Mouse (Mus musculus) MEL (cell line): ENCODE results near the gene Robo1. TPM values are rescaled to one million over a fixed set of nuclear protein-coding genes. Genes with fewer than 3 reads are reported as not detected.

Source experiments
- DNase-seq: peaks from one replicate; pipeline ENCODE4 v3.0.0; 2011; ENCODE audit warnings: low read depth, low spot score
- H3K27ac ChIP-seq: 2 replicates; pipeline ENCODE4 v1.5.1; 2012; ENCODE audit warnings: low read depth, mild to moderate bottlenecking, control low read depth, low read length, moderate library complexity; ENCODE audit not compliant: control insufficient read depth
- H3K27me3 ChIP-seq, 2 experiments: fragments of 150-350 bp in 1 of 2; sonication (generic) in 1 of 2; 2 replicates each; pipeline ENCODE4 v1.6.1; 2012; ENCODE audit warnings: low read length in 2 of 2, mild to moderate bottlenecking in 2 of 2, improper control_type of control experiment in 1 of 2, moderate library complexity in 1 of 2; ENCODE audit not compliant: insufficient read depth in 2 of 2, control insufficient read depth in 1 of 2
- H3K36me3 ChIP-seq, 2 experiments: 2 replicates each; pipeline ENCODE4 v1.6.1; 2012 to 2014; ENCODE audit warnings: low read length in 2 of 2, improper control_type of control experiment in 1 of 2, inconsistent platforms in 1 of 2, mild to moderate bottlenecking in 1 of 2; ENCODE audit not compliant: insufficient read depth in 2 of 2, control insufficient read depth in 1 of 2
- H3K4me1 ChIP-seq, 2 experiments: fragments of 150-350 bp in 1 of 2; sonication (generic) in 1 of 2; 2 replicates each; pipeline ENCODE4 v1.6.1; 2012; ENCODE audit warnings: low read length in 2 of 2, improper control_type of control experiment in 1 of 2, mild to moderate bottlenecking in 1 of 2; ENCODE audit not compliant: insufficient read depth in 2 of 2, control insufficient read depth in 1 of 2
- H3K4me3 ChIP-seq, 2 experiments: fragments of 150-350 bp in 1 of 2; sonication (generic) in 1 of 2; 2 replicates each; pipeline ENCODE4 v1.5.1; 2012; ENCODE audit warnings: low read depth in 2 of 2, low read length in 2 of 2, mild to moderate bottlenecking in 2 of 2, moderate library complexity in 2 of 2, control low read depth in 1 of 2, improper control_type of control experiment in 1 of 2; ENCODE audit not compliant: control insufficient read depth in 1 of 2, insufficient read depth in 1 of 2
- H3K79me2 ChIP-seq: 2 replicates; pipeline ENCODE4 v1.6.1; 2012; ENCODE audit warnings: mild to moderate bottlenecking, low read length, moderate library complexity; ENCODE audit not compliant: control insufficient read depth, poor library complexity, insufficient read depth
- H3K9ac ChIP-seq: 2 replicates; pipeline ENCODE4 v1.6.1; 2012; ENCODE audit warnings: low read depth, mild to moderate bottlenecking, control low read depth, low read length, moderate library complexity; ENCODE audit not compliant: control insufficient read depth, poor library complexity, severe bottlenecking
- H3K9me3 ChIP-seq: fragments of 150-350 bp; sonication (generic); replicated peaks from 2 replicates; pipeline ENCODE4 v1.6.1; 2012; ENCODE audit warnings: mild to moderate bottlenecking, low read length, improper control_type of control experiment, moderate library complexity; ENCODE audit not compliant: insufficient read depth
- CHD1 ChIP-seq: IDR thresholded peaks from 2 replicates; pipeline ENCODE4 v1.6.1; 2012; ENCODE audit warnings: low read depth, mild to moderate bottlenecking, inconsistent platforms, low read length, improper control_type of control experiment
- CHD2 ChIP-seq: IDR thresholded peaks from 2 replicates; pipeline ENCODE4 v1.6.1; 2011; ENCODE audit warnings: low read length, improper control_type of control experiment
- CTCF ChIP-seq, 3 experiments: IDR thresholded peaks in 2 of 3; conservative IDR thresholded peaks in 1 of 3; 2 replicates each; pipeline ENCODE4 v1.5.1; 2011 to 2012; ENCODE audit warnings: low read length in 3 of 3, low read depth in 2 of 3, mild to moderate bottlenecking in 2 of 3, improper control_type of control experiment in 1 of 3, inconsistent platforms in 1 of 3, mixed read lengths in 1 of 3, moderate library complexity in 1 of 3; ENCODE audit not compliant: control insufficient read depth in 1 of 3, insufficient read depth in 1 of 3, poor library complexity in 1 of 3, severe bottlenecking in 1 of 3
- ELF1 ChIP-seq: IDR thresholded peaks from 2 replicates; pipeline ENCODE4 v1.6.1; 2014; ENCODE audit warnings: low read depth, mild to moderate bottlenecking, inconsistent platforms, low read length, improper control_type of control experiment, moderate library complexity
- EP300 ChIP-seq, 2 experiments: IDR thresholded peaks; 2 replicates each; pipeline ENCODE4 v1.6.1; 2011; ENCODE audit warnings: improper control_type of control experiment in 2 of 2, low read length in 2 of 2, low read depth in 1 of 2, mild to moderate bottlenecking in 1 of 2
- GABPA ChIP-seq: IDR thresholded peaks from 2 replicates; pipeline ENCODE4 v1.6.1; 2012; ENCODE audit warnings: low read depth, mild to moderate bottlenecking, inconsistent platforms, low read length, improper control_type of control experiment, moderate library complexity
- KAT2A ChIP-seq: conservative IDR thresholded peaks from 2 replicates; pipeline ENCODE4 v1.6.1; 2012; ENCODE audit warnings: low read depth, low read length, improper control_type of control experiment, inconsistent platforms
- MAZ ChIP-seq: IDR thresholded peaks from 2 replicates; pipeline ENCODE4 v1.6.1; 2012; ENCODE audit warnings: low read depth, mild to moderate bottlenecking, inconsistent platforms, low read length, improper control_type of control experiment
- MEF2A ChIP-seq: IDR thresholded peaks from 2 replicates; pipeline ENCODE4 v1.6.1; 2014; ENCODE audit warnings: low read depth, mild to moderate bottlenecking, inconsistent platforms, low read length, improper control_type of control experiment; ENCODE audit not compliant: poor library complexity, insufficient replicate concordance, severe bottlenecking; ENCODE audit errors: extremely low read depth
- MXI1 ChIP-seq: IDR thresholded peaks from 2 replicates; pipeline ENCODE4 v1.6.1; 2011; ENCODE audit warnings: mild to moderate bottlenecking, low read depth, low read length, improper control_type of control experiment
- MYB ChIP-seq: IDR thresholded peaks from 2 replicates; pipeline ENCODE4 v1.6.1; 2011; ENCODE audit warnings: mild to moderate bottlenecking, low read depth, low read length, improper control_type of control experiment
- POLR2A ChIP-seq, 2 experiments: IDR thresholded peaks; 2 replicates each; pipeline ENCODE4 v1.6.1; 2011 to 2012; ENCODE audit warnings: low read length in 2 of 2, mild to moderate bottlenecking in 2 of 2, control low read depth in 1 of 2, improper control_type of control experiment in 1 of 2, low read depth in 1 of 2, moderate library complexity in 1 of 2; ENCODE audit not compliant: control insufficient read depth in 1 of 2, insufficient read depth in 1 of 2, poor library complexity in 1 of 2
- POLR2AphosphoS2 ChIP-seq: IDR thresholded peaks from 2 replicates; pipeline ENCODE4 v1.6.1; 2011; ENCODE audit warnings: low read length, improper control_type of control experiment
- POLR2AphosphoS5 ChIP-seq: IDR thresholded peaks from 2 replicates; pipeline ENCODE4 v1.6.1; 2012; ENCODE audit warnings: low read depth, borderline replicate concordance, mild to moderate bottlenecking, inconsistent platforms, low read length, moderate library complexity, mixed read lengths
- RAD21 ChIP-seq: IDR thresholded peaks from 2 replicates; pipeline ENCODE4 v1.6.1; 2011; ENCODE audit warnings: mild to moderate bottlenecking, low read depth, low read length, improper control_type of control experiment
- SIN3A ChIP-seq: IDR thresholded peaks from 2 replicates; pipeline ENCODE4 v1.6.1; 2012; ENCODE audit warnings: low read length, improper control_type of control experiment, inconsistent platforms
- TAL1 ChIP-seq: IDR thresholded peaks from 2 replicates; pipeline ENCODE4 v1.6.1; 2012; ENCODE audit warnings: mild to moderate bottlenecking, inconsistent platforms, low read length, moderate library complexity, mixed read lengths
- TCF12 ChIP-seq: IDR thresholded peaks from 2 replicates; pipeline ENCODE4 v1.6.1; 2014; ENCODE audit warnings: low read depth, mild to moderate bottlenecking, inconsistent platforms, low read length, improper control_type of control experiment, moderate library complexity
- UBTF ChIP-seq: IDR thresholded peaks from 2 replicates; pipeline ENCODE4 v1.6.1; 2012; ENCODE audit warnings: low read depth, mild to moderate bottlenecking, inconsistent platforms, low read length, improper control_type of control experiment, moderate library complexity, borderline replicate concordance; ENCODE audit not compliant: insufficient read depth
- USF1 ChIP-seq: IDR thresholded peaks from 2 replicates; pipeline ENCODE4 v1.6.1; 2014; ENCODE audit warnings: low read depth, mild to moderate bottlenecking, inconsistent platforms, low read length, improper control_type of control experiment, moderate library complexity
- USF2 ChIP-seq, 2 experiments: IDR thresholded peaks; 2 replicates each; pipeline ENCODE4 v1.6.1; 2011 to 2012; ENCODE audit warnings: improper control_type of control experiment in 2 of 2, low read length in 2 of 2, borderline replicate concordance in 1 of 2, inconsistent platforms in 1 of 2, low read depth in 1 of 2, mild to moderate bottlenecking in 1 of 2; ENCODE audit not compliant: insufficient read depth in 1 of 2
- ZC3H11A ChIP-seq: IDR thresholded peaks from 2 replicates; pipeline ENCODE4 v1.6.1; 2012; ENCODE audit warnings: low read depth, mild to moderate bottlenecking, inconsistent platforms, low read length, improper control_type of control experiment
- ZNF384 ChIP-seq: IDR thresholded peaks from 2 replicates; pipeline ENCODE4 v1.6.1; 2012; ENCODE audit warnings: low read depth, mild to moderate bottlenecking, inconsistent platforms, low read length, improper control_type of control experiment
- polyA plus RNA-seq, 2 experiments: library from polyadenylated mRNA; stranded (reverse) in 1 of 2; unstranded in 1 of 2; fragments of >175 nt in 1 of 2; fragments of >200 nt in 1 of 2; gene quantifications; 2 replicates each; pipeline versions ENCODE4 v1.2.1 to v1.2.4; 2012; ENCODE audit warnings: low replicate concordance in 2 of 2, low read depth in 1 of 2; ENCODE audit not compliant: insufficient read length in 2 of 2, insufficient read depth in 1 of 2, missing spikeins in 1 of 2
- total RNA-seq: library from RNA; depleted of rRNA; stranded (reverse); fragments of 300-350 nt; gene quantifications from 2 replicates; pipeline ENCODE4 v1.2.3, GENCODE M21; 2012

The Robo1 gene
- total and polyA plus RNA-seq, 3 experiments: not detected

GRCm38 (mm10) chr16:73002685-73003084 lies 694.6 kb downstream of the Robo1 start:
- DNase-seq: no peak
- H3K9ac ChIP-seq: no peak overlapping the region
- no peaks in the 10 kb centered on the region for H3K4me1 ChIP-seq
- H3K27me3 ChIP-seq: no peaks in the 10 kb centered on the region
- no peaks in the 10 kb centered on the region for H3K9me3 ChIP-seq
- no peak overlapping the region for H3K27ac ChIP-seq
- H3K4me3 ChIP-seq: no peak overlapping the region
- H3K79me2 ChIP-seq: no peaks in the 10 kb centered on the region
- H3K36me3 ChIP-seq: no peaks in the 10 kb centered on the region
- TF ChIP-seq GABPA (no peak), USF1 (no peak), MXI1 (no peak), TCF12 (no peak), ELF1 (no peak), EP300 (IDR thresholded peaks at IDR 0.05; ENCODE audit: low read depth in 1 of 2, low read length in 2 of 2) (no peak), ZC3H11A (no peak), CTCF (IDR thresholded peaks at IDR 0.05 in 2 of 3, conservative IDR thresholded peaks at IDR 0.05 in 1 of 3; ENCODE audit: control insufficient read depth in 1 of 3, insufficient read depth in 1 of 3, low read depth in 2 of 3, low read length in 3 of 3, poor library complexity in 1 of 3, severe bottlenecking in 1 of 3) (no peak)
- TF ChIP-seq, all 39 proteins: peak for 0

GRCm38 (mm10) chr16:73004601-73005000 lies 696.5 kb downstream of the Robo1 start:
- TF ChIP-seq SIN3A (no peak), POLR2AphosphoS5 (no peak), RAD21 (no peak), MAZ (no peak), TAL1 (no peak), POLR2A (IDR thresholded peaks at IDR 0.05; ENCODE audit: control insufficient read depth in 1 of 2, insufficient read depth in 1 of 2, low read depth in 1 of 2, low read length in 2 of 2, poor library complexity in 1 of 2) (no peak), UBTF (no peak), CHD1 (no peak), CHD2 (no peak), CTCF (IDR thresholded peaks at IDR 0.05 in 2 of 3, conservative IDR thresholded peaks at IDR 0.05 in 1 of 3; ENCODE audit: control insufficient read depth in 1 of 3, insufficient read depth in 1 of 3, low read depth in 2 of 3, low read length in 3 of 3, poor library complexity in 1 of 3, severe bottlenecking in 1 of 3) (no peak), MYB (no peak), ZC3H11A (no peak), ZNF384 (no peak), MEF2A (no peak), KAT2A (no peak), USF2 (IDR thresholded peaks at IDR 0.05; ENCODE audit: borderline replicate concordance in 1 of 2, insufficient read depth in 1 of 2, low read depth in 1 of 2, low read length in 2 of 2) (no peak), POLR2AphosphoS2 (no peak)
- H3K27ac ChIP-seq: no peak overlapping the region
- no peaks in the 10 kb centered on the region for H3K79me2 ChIP-seq
- H3K9ac ChIP-seq: no peak overlapping the region
- no peaks in the 10 kb centered on the region for H3K36me3 ChIP-seq
- H3K27me3 ChIP-seq: no peaks in the 10 kb centered on the region
- DNase-seq: no peak
- H3K9me3 ChIP-seq: no peaks in the 10 kb centered on the region
- H3K4me3 ChIP-seq: no peak overlapping the region
- H3K4me1 ChIP-seq: no peaks in the 10 kb centered on the region
